Mouse (Mus musculus) A20 (cell line): ENCODE results near the gene Bnipl.

Source experiments
- DNase-seq: peaks from one replicate; pipeline ENCODE4 v3.0.0-alpha.2; 2011; ENCODE audit warnings: low read depth, low spot score

Gene Bnipl

DNA sequence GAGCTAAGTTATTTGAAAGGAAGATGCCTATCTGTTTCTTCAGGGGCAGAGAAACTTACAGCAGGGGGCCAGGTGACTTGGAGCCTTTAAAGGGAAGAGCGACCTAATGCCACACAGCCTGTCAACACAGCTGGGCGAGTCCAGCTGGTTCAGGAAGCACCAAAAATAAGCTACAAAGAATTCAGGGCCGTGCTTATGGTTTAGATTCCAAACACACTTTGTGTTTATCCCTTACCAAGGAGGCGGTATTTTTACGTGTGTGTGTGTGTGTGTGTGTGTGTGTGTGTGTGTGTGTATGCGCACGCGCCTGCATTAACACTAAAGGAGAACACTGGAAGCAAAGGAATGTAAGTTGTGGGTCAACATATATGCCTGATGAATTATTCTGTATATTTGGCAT lies 29.8 kb upstream of the Bnipl start:
- DNase-seq, result peak; percentile 68

DNA sequence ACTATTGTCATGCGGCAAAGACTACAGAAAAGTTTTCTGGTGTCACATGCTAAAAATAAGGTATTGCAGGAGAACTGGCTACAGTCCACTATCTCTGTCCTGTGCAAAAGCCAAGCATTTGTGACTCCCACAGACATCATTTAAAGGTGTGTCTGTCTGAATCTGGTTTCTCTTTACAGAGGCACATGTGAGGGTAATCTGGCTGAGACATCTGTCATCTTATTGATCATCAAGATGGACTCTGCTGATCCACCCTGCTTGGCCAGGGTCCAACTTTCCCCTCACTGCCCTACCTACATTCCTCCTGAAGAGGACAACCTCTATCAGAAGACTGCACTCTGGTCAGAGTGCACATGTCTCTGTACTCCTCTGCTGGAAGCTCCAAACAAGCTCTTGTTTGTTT lies 26.2 kb upstream of the Bnipl start:
- no peak for DNase-seq

DNA sequence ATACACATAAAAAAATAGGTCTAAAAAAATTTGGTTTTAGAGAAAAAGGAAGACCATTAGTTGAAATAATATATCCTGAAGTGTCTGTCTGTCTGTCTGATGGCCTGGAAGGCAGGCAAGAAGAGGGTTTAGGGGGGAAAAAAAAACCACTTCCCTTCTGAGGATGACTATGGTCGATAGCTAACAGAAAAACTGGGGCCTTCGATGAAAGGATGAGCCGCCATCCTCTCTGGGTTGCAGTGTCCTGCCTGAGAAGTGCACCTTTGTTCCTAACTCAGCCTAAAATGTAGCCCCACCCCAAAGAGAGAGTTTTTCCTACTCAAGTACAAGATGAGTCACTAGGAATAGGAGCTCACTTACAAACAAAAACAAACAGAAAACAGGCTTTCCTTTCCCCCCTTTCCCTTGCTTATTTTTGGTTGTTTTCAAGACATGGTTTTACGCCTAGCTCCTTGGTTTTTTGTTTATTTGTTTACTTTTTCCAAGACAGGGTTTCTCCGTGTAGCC lies 25.5 kb upstream of the Bnipl start:
- no peak for DNase-seq

DNA sequence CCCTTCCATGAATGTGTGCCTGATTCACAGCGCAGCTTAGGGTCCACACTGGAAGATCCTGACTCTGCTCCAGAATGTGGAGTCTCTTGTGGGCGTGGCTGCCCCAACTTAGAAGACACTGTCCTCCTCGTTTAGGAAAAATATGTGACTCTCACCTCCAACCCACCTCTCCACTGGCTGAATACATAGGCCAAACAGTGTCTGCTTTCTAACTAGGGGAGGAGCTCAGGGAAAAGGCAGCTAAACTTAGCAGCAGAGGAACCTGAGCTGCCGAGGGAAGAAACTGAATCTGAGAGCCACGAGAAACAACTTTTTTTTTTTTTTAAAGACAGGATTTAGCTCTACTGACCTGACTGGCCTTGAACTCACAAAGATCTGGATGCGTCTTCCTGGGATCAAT lies 24.2 kb upstream of the Bnipl start:
- DNase-seq, result no peak

DNA sequence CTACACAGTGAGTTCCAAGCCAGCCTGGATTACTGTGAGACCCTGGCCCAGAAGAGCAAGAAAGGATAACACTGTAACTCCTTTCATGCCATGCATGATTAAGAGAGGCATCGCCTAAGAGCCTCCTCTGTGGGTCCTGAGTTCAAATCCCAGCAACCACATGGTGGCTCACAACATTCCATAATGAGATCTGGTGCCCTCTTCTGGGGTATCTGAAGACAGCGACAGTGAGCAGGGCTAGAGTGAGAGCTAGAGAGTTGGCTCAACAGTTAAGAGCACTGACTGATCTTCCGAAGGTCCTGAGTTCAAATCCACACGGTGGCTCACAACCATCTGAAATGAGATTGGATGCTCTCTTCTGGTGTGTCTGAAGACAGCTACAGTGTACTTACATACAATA lies 23.5 kb upstream of the Bnipl start:
- DNase-seq, result no peak

DNA sequence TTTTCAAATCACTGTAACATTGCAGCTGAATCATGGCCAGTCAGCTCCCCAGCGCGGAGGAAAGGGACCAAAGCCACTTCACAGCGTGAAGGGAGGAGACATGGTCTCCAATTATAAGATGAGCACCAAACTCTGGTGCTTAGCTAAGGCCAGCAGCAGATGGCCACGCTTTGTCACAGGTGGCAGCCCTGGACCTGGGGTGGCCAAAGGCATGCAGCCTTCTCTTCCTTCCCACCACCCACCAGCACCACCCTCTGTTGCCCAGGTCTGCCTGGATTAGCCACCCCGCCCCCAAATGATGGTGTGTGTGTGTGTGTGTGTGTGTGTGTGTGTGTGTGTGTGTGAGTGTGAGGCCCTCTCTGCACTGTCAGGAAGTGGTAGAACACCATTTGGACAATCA lies 22.5 kb upstream of the Bnipl start:
- DNase-seq, result no peak

DNA sequence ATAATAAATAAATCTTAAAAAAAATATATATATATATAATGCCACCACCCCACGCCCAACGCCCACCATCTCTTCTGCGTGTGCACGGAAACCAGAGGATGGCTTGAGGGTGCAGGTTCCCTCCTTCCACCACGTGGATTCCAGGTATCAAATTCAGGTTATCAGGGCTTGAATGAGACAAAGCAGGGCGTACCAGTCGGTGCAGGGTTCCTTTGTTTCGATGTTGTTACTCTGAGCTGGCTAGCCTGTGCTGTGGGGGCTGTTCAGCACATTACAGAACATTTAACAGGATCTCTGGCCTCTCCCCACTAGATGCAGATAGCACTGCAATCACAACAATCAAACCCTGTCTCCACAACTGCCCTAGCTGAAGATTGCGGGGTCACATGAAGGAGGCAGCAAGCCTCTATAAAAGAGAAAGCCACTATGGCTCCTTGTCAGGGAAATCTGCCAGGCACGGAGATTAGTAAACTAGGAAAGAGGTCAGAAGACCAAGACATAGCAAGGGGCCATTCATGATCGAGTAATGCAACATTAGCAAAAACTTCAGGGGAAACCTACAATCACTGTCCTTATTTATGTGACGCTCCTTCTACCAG lies 19.9 kb upstream of the Bnipl start:
- DNase-seq, result no peak

DNA sequence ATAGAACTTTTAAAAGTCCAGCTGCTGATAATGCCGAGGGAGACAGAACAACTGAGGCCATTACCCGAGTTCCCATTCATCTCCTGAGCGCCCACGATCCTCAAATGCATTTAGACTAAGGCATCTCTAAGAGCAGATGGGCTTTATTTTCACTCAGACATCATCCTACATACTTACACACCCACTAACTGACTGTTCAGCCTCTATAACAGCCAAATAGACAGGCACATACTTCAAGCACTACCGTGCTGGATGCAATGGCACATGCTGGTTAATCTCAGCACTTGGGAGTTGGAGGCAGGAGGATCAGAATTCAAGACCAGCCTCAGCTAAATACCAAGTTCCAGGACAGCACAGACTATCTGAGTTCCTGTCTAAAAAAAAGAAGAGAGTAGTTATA lies 18.8 kb upstream of the Bnipl start:
- no peak for DNase-seq

DNA sequence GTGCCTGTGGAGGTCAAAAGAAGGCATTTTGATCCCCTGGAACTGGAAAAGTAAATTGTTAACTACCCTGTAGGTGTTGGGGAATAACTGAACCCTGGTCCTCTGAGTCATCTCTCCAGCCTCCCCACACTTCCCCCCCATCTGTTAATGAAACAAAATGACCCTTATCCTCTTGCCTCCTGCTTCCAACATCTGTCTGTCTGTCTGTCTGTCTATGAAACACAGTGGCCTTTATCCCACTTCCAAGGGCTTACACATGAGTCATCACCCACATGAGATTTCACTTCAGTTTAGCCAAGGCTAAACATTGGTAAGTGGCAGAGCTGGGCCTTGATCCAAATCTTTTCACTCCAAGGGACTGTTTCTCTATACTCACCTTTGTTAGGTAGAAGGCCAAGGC lies 16.9 kb upstream of the Bnipl start:
- DNase-seq, result no peak

DNA sequence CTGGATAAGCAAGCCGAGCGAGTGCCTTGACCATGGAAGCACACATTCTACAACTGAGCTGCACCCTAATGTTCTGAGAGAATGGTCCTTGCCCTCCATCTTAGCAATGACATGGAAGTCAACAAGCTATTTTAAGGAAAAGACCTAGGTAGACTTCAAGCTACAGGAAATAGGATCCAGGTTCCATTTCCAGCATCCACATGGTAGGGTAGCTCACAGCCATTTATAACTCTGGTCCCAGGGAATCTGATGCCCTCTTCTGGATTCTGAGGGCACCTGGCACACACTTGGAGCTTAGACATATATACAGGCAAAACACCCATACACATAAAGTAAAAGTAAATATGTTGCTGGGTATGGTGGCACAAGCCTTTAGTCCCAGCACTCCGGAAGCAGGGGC lies 15.1 kb upstream of the Bnipl start:
- DNase-seq, result no peak

DNA sequence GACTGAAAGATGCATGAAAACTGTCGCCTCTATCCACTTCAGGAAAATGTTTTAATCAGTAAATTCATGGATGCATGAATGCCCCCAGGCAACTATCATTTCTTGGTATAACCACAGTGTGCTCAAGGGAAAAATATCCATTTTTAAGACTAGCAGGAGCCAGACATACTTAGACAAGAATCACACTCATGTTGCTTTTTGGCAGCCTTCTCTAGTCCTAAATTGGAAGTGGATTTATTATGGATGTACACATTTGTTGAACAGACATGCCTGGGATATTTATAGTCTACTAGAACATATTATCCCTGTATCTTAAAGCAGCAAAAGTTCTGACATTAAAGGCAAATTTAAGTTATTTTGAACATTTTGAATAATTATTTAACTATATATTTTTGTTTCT lies 13.7 kb upstream of the Bnipl start:
- no peak for DNase-seq

DNA sequence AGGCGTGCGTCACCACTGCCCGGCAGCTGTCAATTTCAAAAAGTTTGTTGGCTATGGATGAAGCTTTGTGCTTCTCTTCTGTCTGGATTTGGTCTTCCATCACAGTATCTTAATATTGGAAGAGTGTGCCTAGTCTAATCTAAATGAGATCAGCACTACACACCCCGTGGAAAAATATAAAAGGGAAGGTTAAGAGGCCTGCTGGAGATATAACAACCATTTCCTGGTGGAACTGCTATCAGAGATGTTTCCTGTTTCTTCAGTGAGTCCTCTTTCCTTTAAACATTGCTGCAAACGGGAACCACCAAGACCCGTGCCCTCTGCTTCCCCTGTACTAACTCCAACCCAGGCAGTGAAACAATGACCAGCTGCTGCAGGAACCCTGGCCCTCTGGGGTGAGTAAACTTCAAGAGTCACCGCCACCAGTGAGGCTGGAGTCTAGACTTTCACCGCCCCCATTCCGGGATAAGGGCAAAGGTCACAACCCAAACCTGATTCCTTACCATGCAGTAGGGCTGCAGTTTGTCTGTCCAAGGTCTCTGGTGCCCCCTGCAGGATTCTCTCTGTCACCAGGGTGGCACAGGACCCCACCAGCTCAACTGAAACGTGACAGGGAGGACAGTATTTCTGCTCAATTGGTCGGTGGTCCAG lies 12.2 kb upstream of the Bnipl start:
- DNase-seq, result peak; percentile 68

DNA sequence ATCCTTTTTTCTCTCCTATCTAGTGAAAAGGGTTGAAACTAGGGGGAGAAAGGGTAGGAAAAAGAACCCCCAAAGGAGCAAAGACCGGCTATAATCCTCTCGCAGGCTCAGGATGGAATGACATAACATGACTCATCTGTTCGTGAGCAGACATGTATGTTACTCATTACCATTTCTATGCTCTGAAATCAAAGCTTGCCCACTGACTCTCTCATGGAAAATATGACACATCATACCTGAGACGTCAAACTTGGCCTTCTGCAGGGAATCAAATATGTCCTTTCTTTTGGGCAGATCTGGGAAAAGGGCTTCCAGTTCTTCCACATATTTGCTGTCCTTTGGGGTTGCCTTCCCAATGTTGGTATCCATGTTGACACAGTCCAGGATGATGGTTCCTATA lies 11.0 kb upstream of the Bnipl start:
- no peak for DNase-seq

DNA sequence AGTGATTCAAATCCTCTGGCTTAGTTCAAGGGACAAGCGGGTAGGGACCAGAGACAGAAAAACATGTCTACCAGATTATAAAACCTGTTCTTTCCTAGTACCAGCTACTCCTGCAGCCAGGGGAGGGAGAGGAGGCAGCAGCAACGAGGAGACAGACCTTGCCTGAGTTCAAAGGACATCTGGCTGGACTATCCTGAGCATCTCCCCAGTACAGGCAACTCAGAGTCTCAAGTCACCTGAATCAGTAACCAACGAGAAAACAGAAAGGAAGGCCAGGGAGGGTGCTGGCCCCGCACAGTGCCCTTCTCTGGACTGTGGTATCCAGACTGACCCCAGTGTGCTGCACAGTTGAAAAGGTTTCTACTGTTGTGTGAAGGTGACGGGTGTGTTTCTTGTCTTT lies 5.9 kb upstream of the Bnipl start:
- DNase-seq, result no peak

DNA sequence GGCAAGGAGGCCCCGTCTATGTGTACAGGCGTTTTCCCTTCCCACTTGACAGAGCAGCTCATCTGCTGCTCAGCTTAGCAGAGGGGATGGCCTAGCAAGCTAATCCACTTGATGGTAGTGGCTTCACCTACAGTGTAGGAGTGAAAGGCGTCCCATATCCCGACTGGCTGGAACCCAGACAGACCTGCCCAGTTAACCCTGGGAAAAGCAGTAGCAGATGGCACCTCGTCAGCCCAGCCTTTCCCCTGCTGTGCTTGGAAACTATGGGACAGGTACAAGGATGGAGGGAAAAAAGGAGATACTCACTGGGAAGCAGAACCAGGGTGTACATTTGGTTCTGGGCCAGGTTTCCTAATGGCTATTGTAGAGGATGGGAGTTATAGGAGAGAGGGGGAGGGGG lies 632 bp downstream of the Bnipl start:
- no peak for DNase-seq

DNA sequence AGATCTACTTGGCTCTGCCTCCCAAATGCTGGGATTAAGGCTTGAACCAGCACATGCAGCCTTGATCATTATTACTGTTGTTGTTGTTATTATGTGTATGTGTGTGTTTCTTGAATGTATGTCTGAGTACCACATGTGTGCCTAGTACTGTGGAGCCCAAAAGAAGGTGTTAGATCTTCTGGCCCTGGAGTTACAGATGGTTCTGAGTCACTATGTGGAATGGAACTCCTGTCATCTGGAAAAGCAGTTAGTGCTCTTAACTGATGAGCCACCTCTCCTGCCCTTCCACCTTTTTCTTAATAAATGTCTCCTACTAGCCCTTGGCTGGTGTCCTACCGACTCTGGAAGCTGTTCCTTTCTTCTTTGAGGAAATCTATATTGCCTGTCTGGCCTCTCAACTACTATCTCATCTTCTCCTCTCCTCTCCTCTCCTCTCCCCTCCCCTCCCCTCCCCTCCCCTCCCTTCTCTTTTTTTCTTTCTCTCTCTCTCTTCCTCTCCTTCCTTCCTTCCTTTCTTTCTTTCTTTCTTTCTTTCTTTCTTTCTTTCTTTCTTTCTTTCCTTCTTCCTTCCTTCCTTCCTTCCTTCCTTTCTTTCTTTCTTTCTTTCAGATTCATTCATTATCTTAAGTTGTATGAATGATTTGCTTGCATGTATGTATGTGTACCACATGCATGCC lies 3.2 kb downstream of the Bnipl start:
- no peak for DNase-seq

DNA sequence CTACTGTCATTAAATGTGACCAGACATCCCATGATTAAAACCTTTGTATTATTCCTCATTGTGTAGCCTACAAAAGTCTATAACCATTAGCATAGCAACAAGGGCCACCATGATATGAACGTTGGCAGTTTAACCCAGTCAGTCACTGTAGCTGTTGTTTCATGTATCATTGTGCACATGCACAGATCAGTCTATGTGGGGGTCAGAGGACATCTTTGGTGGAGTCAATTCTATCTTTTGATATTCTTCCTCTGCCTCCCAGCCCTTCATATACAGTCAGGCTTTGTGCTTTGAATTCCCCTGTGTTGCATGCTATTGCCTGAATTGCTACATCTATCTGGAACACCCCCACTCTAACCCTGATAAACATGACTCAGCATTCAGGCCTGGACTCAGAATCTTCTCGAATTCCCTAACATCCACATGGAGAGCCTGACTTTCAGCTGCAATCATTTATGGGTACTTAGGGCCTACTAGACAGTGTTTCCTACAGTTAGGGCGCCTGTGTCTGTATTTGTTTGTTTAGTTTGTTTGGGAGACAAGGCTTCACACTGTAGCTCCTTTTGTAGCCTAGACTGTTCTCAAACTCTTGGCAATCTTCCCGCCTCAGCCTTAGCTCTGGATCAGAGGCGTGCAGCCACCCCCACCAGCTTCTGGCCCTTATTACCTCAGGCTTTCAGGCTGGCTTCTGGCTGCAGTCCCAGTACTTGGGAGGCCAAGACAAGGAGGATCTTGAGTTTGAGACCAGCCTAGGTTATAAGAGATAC lies 4.3 kb downstream of the Bnipl start:
- DNase-seq, result no peak

DNA sequence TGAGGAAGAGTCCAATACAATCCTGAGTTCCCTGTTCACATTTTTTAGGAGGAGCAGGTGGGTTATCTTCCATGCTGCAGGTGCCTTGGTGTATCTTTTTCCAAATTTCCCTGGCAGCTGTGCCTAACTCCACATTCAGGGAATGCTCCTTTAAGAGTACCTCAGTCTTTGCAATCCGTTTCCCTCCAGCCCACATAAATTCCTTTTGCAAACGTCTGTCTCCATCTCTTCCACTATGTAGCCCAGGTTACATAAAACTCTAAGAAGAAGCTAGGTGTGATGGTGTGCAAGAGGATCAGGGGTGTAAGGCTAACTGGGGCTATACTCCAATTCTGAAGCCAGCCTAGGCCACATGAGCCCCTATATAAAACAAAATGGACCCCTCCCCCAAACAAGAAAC lies 7.9 kb downstream of the Bnipl start:
- DNase-seq, result no peak

DNA sequence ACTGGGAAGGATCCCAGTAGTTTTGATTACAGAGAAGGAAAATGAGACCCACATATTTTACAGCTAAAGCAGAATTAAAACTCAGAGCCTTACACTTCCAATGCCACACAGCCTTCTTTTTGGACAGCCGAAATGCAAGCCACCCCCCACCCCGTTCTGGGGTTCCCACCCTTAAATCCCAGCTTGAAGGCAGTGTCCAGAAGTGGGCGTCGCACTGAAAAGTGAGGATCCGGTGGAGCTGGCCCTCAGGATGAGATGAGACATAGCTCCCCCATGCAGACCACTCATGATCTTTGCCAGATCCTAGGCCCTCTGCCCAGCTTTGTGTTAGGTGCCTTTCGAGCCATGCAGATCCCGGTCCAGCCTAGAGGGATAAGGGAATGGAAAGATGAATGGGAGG lies 9.5 kb downstream of the Bnipl start, which contains the start of gene Gm128:
Gm128 (minus strand) TSS at position 101 of the 400 bp plus-strand sequence.
- DNase-seq, result no peak

DNA sequence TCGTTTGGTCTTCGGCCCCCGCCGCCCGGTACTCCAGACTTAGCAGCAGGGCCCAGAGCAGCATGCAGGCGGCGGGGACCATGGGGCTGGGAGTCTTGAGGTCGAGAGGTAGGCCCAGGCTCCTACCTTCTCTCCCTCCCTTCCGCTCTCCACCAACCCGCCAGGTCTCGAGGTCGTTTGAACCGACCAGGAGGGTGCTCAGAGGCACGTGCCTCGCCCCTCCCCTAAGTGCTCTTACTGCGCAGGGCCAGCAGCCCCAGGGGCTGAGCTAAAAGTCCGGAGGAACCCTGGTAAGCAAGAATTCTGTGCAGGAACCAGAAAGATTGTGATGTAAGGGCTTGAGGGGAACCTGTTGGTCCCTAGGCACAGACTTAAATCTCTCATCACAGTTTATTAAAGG lies 10.1 kb downstream of the Bnipl start:
- DNase-seq, result no peak

DNA sequence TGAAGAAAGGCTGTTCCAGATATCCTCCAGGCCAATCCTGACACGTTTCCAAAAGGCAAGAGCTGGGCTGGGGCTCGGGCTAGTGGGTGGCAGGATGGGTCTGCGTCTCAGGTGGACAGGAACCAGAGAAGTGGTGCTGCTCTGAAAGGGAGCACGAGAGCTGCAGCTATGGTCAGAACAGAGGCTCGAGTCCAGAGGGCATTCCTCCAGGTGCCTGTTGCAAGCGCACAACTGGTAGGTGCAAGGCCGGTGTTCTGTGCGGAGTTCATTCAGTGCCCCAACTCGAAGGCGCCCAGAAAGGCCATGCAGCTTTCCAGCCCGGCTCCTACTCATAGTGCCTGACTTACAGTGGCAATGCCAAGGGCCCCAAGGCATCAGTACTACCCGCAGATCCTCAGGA lies 11.0 kb downstream of the Bnipl start:
- no peak for DNase-seq

DNA sequence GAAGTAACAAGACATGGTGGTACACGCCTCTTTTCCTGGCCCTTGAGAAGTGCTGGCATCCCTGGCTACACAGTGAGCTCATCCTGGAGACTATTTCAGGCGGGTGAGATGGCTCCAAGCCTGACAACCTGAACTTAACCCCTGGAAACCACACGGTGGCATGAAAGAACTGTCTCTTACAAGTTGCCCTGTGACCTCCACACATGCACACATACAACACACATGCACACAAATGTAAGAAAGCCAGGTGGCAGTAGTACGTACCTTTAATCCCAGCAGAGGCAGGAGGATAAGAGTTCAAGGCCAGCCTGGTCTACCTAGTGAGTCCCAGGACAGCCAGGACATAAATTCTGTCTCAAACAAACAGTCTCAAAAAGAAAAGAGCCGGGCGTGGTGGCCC lies 12.0 kb downstream of the Bnipl start:
- DNase-seq, result peak; percentile 33
